Mouse (Mus musculus) limb, embryonic 11.5 days (tissue): ENCODE results near the gene Zranb1. TPM values are rescaled to one million over a fixed set of nuclear protein-coding genes. Genes with fewer than 3 reads are reported as not detected.

Experiments
- polyA plus RNA-seq: library from polyadenylated mRNA; unstranded; fragments of >200 nt; fragmentation: Nextera tagmentation; extraction: Ambion mirVana; gene quantifications from 2 replicates; pipeline ENCODE4 v1.2.1, GENCODE M21; 2014

Zranb1 gene
- polyA plus RNA-seq, 1 experiment from 2014 or later = 16.6 TPM

Other genes starting within 250 kb of the Zranb1 start
- 23.8 and 29.3 TPM in 2 replicates for gene Fam53b, start 117.3 kb upstream of the Zranb1 start, polyA plus RNA-seq
- 76.6 and 79.4 TPM in 2 replicates for gene Eef1akmt2, start 78.5 kb upstream of the Zranb1 start, polyA plus RNA-seq
- gene Abraxas2, start 71.9 kb upstream of the Zranb1 start, polyA plus RNA-seq = 40.7 and 41.3 TPM in 2 replicates
- gene Fgfr2, start 192.2 kb downstream of the Zranb1 start, polyA plus RNA-seq = 60.1 and 72.1 TPM in 2 replicates
- gene Ctbp2, start 193.2 kb downstream of the Zranb1 start, polyA plus RNA-seq = 141 and 144 TPM in 2 replicates